Mouse (Mus musculus): ENCODE data around the gene Prkar1b. TPM values are rescaled to one million over a fixed set of nuclear protein-coding genes. Genes with fewer than 3 reads are reported as not detected.

Gene Prkar1b
- polyA plus RNA-seq, 1 experiment from 2014 or later: 4.8 TPM

GRCm38 (mm10) chr5:138981921-138982320, 167.9 kb downstream of the Prkar1b start:
- H3K36me3 ChIP-seq (ENCODE audit: control insufficient read depth, insufficient read depth, low read length): no peaks in the 10 kb centered on the region
- no peaks in the 10 kb centered on the region for H3K9me3 ChIP-seq (ENCODE audit: control insufficient read depth, low read length)
- no peak overlapping the region for H3K9ac ChIP-seq (ENCODE audit: low read length)
- no peaks in the 10 kb centered on the region for H3K27me3 ChIP-seq (ENCODE audit: control insufficient read depth, insufficient read depth, low read length)
- DNase-seq (ENCODE audit: low spot score) (no peak), ATAC-seq (ENCODE audit: insufficient number of reproducible peaks, low FRiP score, low TSS enrichment, low read depth) (no peak)
- H3K4me3 ChIP-seq (ENCODE audit: low read depth, low read length): no peak overlapping the region
- no peak overlapping the region for H3K4me2 ChIP-seq (ENCODE audit: low read depth, severe bottlenecking)
- H3K27ac ChIP-seq (replicated peaks; ENCODE audit: low read depth, low read length): no peak overlapping the region
- no peaks in the 10 kb centered on the region for H3K4me1 ChIP-seq (ENCODE audit: control insufficient read depth, insufficient read depth, low read length)
- WGBS: 76% methylated on average over 7 of the region's 9 CpGs

GRCm38 (mm10) chr5:138980608-138981007, 169.2 kb downstream of the Prkar1b start:
- no peak overlapping the region for H3K27ac ChIP-seq (replicated peaks; ENCODE audit: low read depth, low read length)
- 75% methylated on average over 9 of the region's 9 CpGs for WGBS
- H3K9ac ChIP-seq (ENCODE audit: low read length): no peak overlapping the region
- ATAC-seq (ENCODE audit: insufficient number of reproducible peaks, low FRiP score, low TSS enrichment, low read depth): no peak
- DNase-seq (ENCODE audit: low spot score): no peak
- H3K4me2 ChIP-seq (ENCODE audit: low read depth, severe bottlenecking): no peak overlapping the region
- H3K4me3 ChIP-seq (ENCODE audit: low read depth, low read length): no peak overlapping the region
- H3K27me3 ChIP-seq (ENCODE audit: control insufficient read depth, insufficient read depth, low read length): no peaks in the 10 kb centered on the region
- no peaks in the 10 kb centered on the region for H3K9me3 ChIP-seq (ENCODE audit: control insufficient read depth, low read length)
- H3K4me1 ChIP-seq (ENCODE audit: control insufficient read depth, insufficient read depth, low read length): no peaks in the 10 kb centered on the region
- no peaks in the 10 kb centered on the region for H3K36me3 ChIP-seq (ENCODE audit: control insufficient read depth, insufficient read depth, low read length)

DNA sequence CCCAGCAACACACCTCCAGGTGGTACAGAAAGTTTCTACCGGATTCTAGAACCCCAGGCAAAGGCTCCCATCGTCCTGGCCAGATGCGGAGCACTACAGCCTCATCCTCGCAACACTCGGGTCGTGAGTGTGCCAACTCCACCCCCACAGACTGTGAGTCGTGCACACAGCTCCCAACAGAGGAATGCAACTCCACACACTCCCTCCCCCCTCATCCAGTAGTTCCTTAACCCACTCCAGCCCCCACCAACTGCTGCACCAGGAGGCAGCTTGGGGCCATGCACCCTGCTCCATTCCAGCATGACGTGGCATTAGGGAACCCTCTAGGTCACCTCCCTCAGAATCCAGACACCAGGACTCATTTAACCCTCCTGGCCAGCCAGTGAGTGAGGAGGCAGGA, 170.0 kb downstream of the Prkar1b start:
- no peak for ATAC-seq (ENCODE audit: insufficient number of reproducible peaks, low FRiP score, low TSS enrichment, low read depth)
- WGBS: 75% methylated on average over 8 of the region's 8 CpGs
- no peaks in the 10 kb centered on the region for H3K27me3 ChIP-seq (ENCODE audit: control insufficient read depth, insufficient read depth, low read length)
- no peaks in the 10 kb centered on the region for H3K4me1 ChIP-seq (ENCODE audit: control insufficient read depth, insufficient read depth, low read length)
- H3K9ac ChIP-seq (ENCODE audit: low read length): no peak overlapping the region
- no peaks in the 10 kb centered on the region for H3K36me3 ChIP-seq (ENCODE audit: control insufficient read depth, insufficient read depth, low read length)
- no peak for DNase-seq (ENCODE audit: low spot score)
- no peaks in the 10 kb centered on the region for H3K9me3 ChIP-seq (ENCODE audit: control insufficient read depth, low read length)
- no peak overlapping the region for H3K4me2 ChIP-seq (ENCODE audit: low read depth, severe bottlenecking)
- H3K4me3 ChIP-seq (ENCODE audit: low read depth, low read length): no peak overlapping the region
- no peak overlapping the region for H3K27ac ChIP-seq (replicated peaks; ENCODE audit: low read depth, low read length)

GRCm38 (mm10) chr5:138977759-138978158, 172.0 kb downstream of the Prkar1b start:
- Histone ChIP-seq H3K9ac (ENCODE audit: low read length) (no peak overlapping the region), H3K36me3 (ENCODE audit: control insufficient read depth, insufficient read depth, low read length) (no peaks in the 10 kb centered on the region), H3K4me3 (ENCODE audit: low read depth, low read length) (no peak overlapping the region), H3K27ac (replicated peaks; ENCODE audit: low read depth, low read length) (no peak overlapping the region), H3K4me2 (ENCODE audit: low read depth, severe bottlenecking) (no peak overlapping the region), H3K27me3 (ENCODE audit: control insufficient read depth, insufficient read depth, low read length) (no peaks in the 10 kb centered on the region), H3K4me1 (ENCODE audit: control insufficient read depth, insufficient read depth, low read length) (no peaks in the 10 kb centered on the region), H3K9me3 (ENCODE audit: control insufficient read depth, low read length) (no peaks in the 10 kb centered on the region)
- DNase-seq (ENCODE audit: low spot score) (no peak), ATAC-seq (ENCODE audit: insufficient number of reproducible peaks, low FRiP score, low TSS enrichment, low read depth) (no peak)
- 76% methylated on average over 3 of the region's 3 CpGs for WGBS

GRCm38 (mm10) chr5:138974911-138975485, 174.8 kb downstream of the Prkar1b start:
- Histone ChIP-seq H3K4me1 (ENCODE audit: control insufficient read depth, insufficient read depth, low read length) (no peaks in the 10 kb centered on the region), H3K9me3 (ENCODE audit: control insufficient read depth, low read length) (no peaks in the 10 kb centered on the region), H3K36me3 (ENCODE audit: control insufficient read depth, insufficient read depth, low read length) (no peaks in the 10 kb centered on the region), H3K4me3 (ENCODE audit: low read depth, low read length) (no peak overlapping the region), H3K9ac (ENCODE audit: low read length) (no peak overlapping the region), H3K4me2 (ENCODE audit: low read depth, severe bottlenecking) (no peak overlapping the region), H3K27ac (replicated peaks; ENCODE audit: low read depth, low read length) (no peak overlapping the region), H3K27me3 (ENCODE audit: control insufficient read depth, insufficient read depth, low read length) (no peaks in the 10 kb centered on the region)
- DNase-seq (ENCODE audit: low spot score) (no peak), ATAC-seq (ENCODE audit: insufficient number of reproducible peaks, low FRiP score, low TSS enrichment, low read depth) (no peak)
- WGBS: 89% methylated on average over 8 of the region's 8 CpGs

DNA sequence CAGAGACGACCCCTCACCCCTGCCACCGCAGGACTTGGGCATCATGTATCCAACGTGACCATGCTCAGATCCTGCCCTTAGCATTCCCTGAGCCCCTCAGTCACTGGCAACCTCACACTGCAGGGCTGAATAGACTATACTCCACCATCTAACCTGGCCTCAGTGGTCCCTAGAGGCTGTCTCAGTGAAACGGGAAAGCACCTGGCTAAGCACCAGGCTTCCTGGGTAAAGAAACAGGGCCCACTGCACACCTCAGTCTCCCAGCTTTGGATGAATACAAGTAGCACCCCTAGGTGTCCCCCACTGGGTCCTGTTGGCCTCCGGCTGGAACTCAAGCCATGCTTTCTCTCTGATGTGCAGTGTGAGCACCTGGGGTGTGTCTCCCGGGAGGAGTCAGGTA, 176.3 kb downstream of the Prkar1b start:
- H3K27ac ChIP-seq (replicated peaks; ENCODE audit: low read depth, low read length): no peak overlapping the region
- no peak for ATAC-seq (ENCODE audit: insufficient number of reproducible peaks, low FRiP score, low TSS enrichment, low read depth)
- 83% methylated on average over 6 of the region's 6 CpGs for WGBS

DNA sequence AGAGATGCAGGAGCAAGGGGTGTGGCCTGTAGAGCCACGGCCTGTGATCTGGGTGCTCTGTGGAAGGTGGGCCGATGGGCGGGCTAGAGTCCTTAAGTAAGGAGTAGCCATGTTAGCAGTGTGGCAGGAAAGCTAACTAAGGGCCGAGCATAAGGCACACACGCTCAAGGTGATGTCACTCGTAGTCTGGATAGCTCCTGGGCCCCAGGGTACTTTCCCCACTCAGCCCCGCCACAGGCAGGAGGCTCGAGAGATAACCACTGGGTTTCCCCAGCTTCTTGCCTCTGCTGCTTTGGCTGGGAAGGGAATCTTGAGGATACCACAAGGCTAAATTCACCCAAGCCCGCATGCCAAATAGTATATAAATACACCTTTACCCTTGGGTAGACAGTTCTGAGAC, 178.4 kb downstream of the Prkar1b start:
- Histone ChIP-seq H3K27me3 (ENCODE audit: control insufficient read depth, insufficient read depth, low read length) (no peaks in the 10 kb centered on the region), H3K4me2 (ENCODE audit: low read depth, severe bottlenecking) (no peak overlapping the region), H3K4me1 (ENCODE audit: control insufficient read depth, insufficient read depth, low read length) (no peaks in the 10 kb centered on the region), H3K36me3 (ENCODE audit: control insufficient read depth, insufficient read depth, low read length) (no peaks in the 10 kb centered on the region), H3K27ac (replicated peaks; ENCODE audit: low read depth, low read length) (no peak overlapping the region), H3K4me3 (ENCODE audit: low read depth, low read length) (no peak overlapping the region), H3K9me3 (ENCODE audit: control insufficient read depth, low read length) (no peaks in the 10 kb centered on the region), H3K9ac (ENCODE audit: low read length) (no peak overlapping the region)
- WGBS: 69% methylated on average over 9 of the region's 9 CpGs
- DNase-seq (ENCODE audit: low spot score) (no peak), ATAC-seq (ENCODE audit: insufficient number of reproducible peaks, low FRiP score, low TSS enrichment, low read depth) (no peak)

More for the DNA sequence above, 176.3 kb downstream of the Prkar1b start:
- Histone ChIP-seq H3K4me2 (ENCODE audit: low read depth, severe bottlenecking) (no peak overlapping the region), H3K9me3 (ENCODE audit: control insufficient read depth, low read length) (no peaks in the 10 kb centered on the region), H3K9ac (ENCODE audit: low read length) (no peak overlapping the region), H3K27me3 (ENCODE audit: control insufficient read depth, insufficient read depth, low read length) (no peaks in the 10 kb centered on the region), H3K4me3 (ENCODE audit: low read depth, low read length) (no peak overlapping the region), H3K36me3 (ENCODE audit: control insufficient read depth, insufficient read depth, low read length) (no peaks in the 10 kb centered on the region), H3K4me1 (ENCODE audit: control insufficient read depth, insufficient read depth, low read length) (no peaks in the 10 kb centered on the region)
- no peak for DNase-seq (ENCODE audit: low spot score)

DNA sequence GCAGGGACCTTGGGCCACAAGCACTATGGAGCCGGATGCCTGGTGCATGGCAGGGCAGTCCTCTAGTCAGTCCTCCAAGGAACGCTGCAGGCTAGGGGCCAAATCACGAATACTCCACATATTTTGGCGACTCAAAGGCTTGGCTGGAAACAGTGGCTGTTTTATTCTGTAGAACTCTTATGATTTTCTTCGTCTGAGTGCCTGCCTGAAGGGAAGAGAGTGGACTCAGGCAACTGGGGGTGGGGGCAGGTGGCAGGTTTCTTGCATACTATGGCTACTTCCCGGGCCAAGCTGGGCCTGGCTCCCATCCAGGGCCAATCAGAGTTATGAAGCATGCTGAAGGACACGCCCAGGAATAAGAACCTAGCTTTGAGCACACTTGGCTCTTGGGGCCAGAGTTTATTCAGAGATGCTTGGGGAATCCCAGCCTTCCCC, 179.7 kb downstream of the Prkar1b start:
- ATAC-seq (ENCODE audit: insufficient number of reproducible peaks, low FRiP score, low TSS enrichment, low read depth): no peak
- WGBS: 71% methylated on average over 7 of the region's 7 CpGs
- Histone ChIP-seq H3K9me3 (ENCODE audit: control insufficient read depth, low read length) (no peaks in the 10 kb centered on the region), H3K4me3 (ENCODE audit: low read depth, low read length) (no peak overlapping the region), H3K4me1 (ENCODE audit: control insufficient read depth, insufficient read depth, low read length) (no peaks in the 10 kb centered on the region), H3K4me2 (ENCODE audit: low read depth, severe bottlenecking) (no peak overlapping the region), H3K36me3 (ENCODE audit: control insufficient read depth, insufficient read depth, low read length) (no peaks in the 10 kb centered on the region), H3K27ac (replicated peaks; ENCODE audit: low read depth, low read length) (no peak overlapping the region), H3K9ac (ENCODE audit: low read length) (no peak overlapping the region), H3K27me3 (ENCODE audit: control insufficient read depth, insufficient read depth, low read length) (no peaks in the 10 kb centered on the region)
- no peak for DNase-seq (ENCODE audit: low spot score)
